Mouse (Mus musculus) kidney, adult 18-20 months (tissue): ENCODE results near the gene Csnk2b.

Source experiments
- DNase-seq: peaks from one replicate; pipeline ENCODE4 v3.0.0; 2021

Gene Csnk2b

GRCm38 (mm10) chr17:35121871-35122303 lies at the start of gene Csnk2b:
TSS of gene Csnk2b (minus strand) at chr17:35122053.
- peak; percentile 61 for DNase-seq

GRCm38 (mm10) chr17:35168541-35169207 lies 46.8 kb upstream of the Csnk2b start:
- no peak for DNase-seq

- DNase-seq, result no peak
Measured at GRCm38 (mm10) chr17:35167794-35168193, 45.9 kb upstream of the Csnk2b start.

GRCm38 (mm10) chr17:35166352-35167035 lies 44.6 kb upstream of the Csnk2b start:
- peak; percentile 70 for DNase-seq

GRCm38 (mm10) chr17:35165451-35166155 lies 43.8 kb upstream of the Csnk2b start:
- no peak for DNase-seq

GRCm38 (mm10) chr17:35164568-35165450 lies 43.0 kb upstream of the Csnk2b start, which contains the start of gene Prrc2a:
TSS of gene Prrc2a (minus strand) at chr17:35164897.
- peak; percentile 98 for DNase-seq

GRCm38 (mm10) chr17:35164218-35164567 lies 42.3 kb upstream of the Csnk2b start:
- DNase-seq, result no peak

GRCm38 (mm10) chr17:35163326-35164081 lies 41.7 kb upstream of the Csnk2b start:
- DNase-seq, result no peak

- DNase-seq, result peak; percentile 56
Measured at GRCm38 (mm10) chr17:35162730-35163129, 40.9 kb upstream of the Csnk2b start.

GRCm38 (mm10) chr17:35162121-35162520 lies 40.3 kb upstream of the Csnk2b start:
- no peak for DNase-seq

GRCm38 (mm10) chr17:35161421-35161820 lies 39.6 kb upstream of the Csnk2b start:
- no peak for DNase-seq

- no peak for DNase-seq
Measured at GRCm38 (mm10) chr17:35159638-35160037, 37.8 kb upstream of the Csnk2b start.

- no peak for DNase-seq
Measured at GRCm38 (mm10) chr17:35158850-35159593, 37.2 kb upstream of the Csnk2b start.

GRCm38 (mm10) chr17:35157661-35158175 lies 35.9 kb upstream of the Csnk2b start:
- no peak for DNase-seq

GRCm38 (mm10) chr17:35157254-35157653 lies 35.4 kb upstream of the Csnk2b start:
- no peak for DNase-seq

- no peak for DNase-seq
Measured at GRCm38 (mm10) chr17:35156461-35157200, 34.8 kb upstream of the Csnk2b start.

- no peak for DNase-seq
Measured at GRCm38 (mm10) chr17:35155451-35155850, 33.6 kb upstream of the Csnk2b start.

GRCm38 (mm10) chr17:35154616-35155015 lies 32.8 kb upstream of the Csnk2b start:
- no peak for DNase-seq

- DNase-seq, result no peak
Measured at GRCm38 (mm10) chr17:35153931-35154330, 32.1 kb upstream of the Csnk2b start.

- no peak for DNase-seq
Measured at GRCm38 (mm10) chr17:35153077-35153476, 31.2 kb upstream of the Csnk2b start.
